Mouse (Mus musculus) splenic B cell, adult 2 months (primary cell): ENCODE results near the gene Trak1.

Experiments
- DNase-seq: peaks from one replicate; pipeline ENCODE4 v3.0.0-alpha.2; 2011; ENCODE audit warnings: low read depth, low spot score
- H3K27me3 ChIP-seq: 2 replicates; pipeline ENCODE4 v1.6.1; 2012; ENCODE audit warnings: mild to moderate bottlenecking, low read length, moderate library complexity, mixed read lengths; ENCODE audit not compliant: control insufficient read depth, poor library complexity, insufficient read depth, severe bottlenecking
- H3K36me3 ChIP-seq: 2 replicates; pipeline ENCODE4 v1.6.1; 2012; ENCODE audit warnings: mild to moderate bottlenecking, low read length, moderate library complexity, mixed read lengths; ENCODE audit not compliant: control insufficient read depth, poor library complexity, insufficient read depth, severe bottlenecking

Trak1 gene

GRCm38 (mm10) chr9:121297171-121298064, at the start of gene Trak1:
Gene Trak1, plus strand, starts transcription at chr9:121297502.
- peak; percentile 81 for DNase-seq
- no peaks in the 10 kb centered on the region; the same call in 1 of the 2 replicates for H3K36me3 ChIP-seq
- H3K27me3 ChIP-seq: no peaks in the 10 kb centered on the region

- DNase-seq: peak; percentile 90
- H3K27me3 ChIP-seq: no peaks in the 10 kb centered on the region
These were observed 49.1 kb upstream of the Trak1 start for GRCm38 (mm10) chr9:121247956-121248775.

GRCm38 (mm10) chr9:121249805-121250204, 47.5 kb upstream of the Trak1 start:
- DNase-seq: no peak
- Histone ChIP-seq H3K36me3 (no peaks in the 10 kb centered on the region), H3K27me3 (no peaks in the 10 kb centered on the region)

More at GRCm38 (mm10) chr9:121247956-121248775, 49.1 kb upstream of the Trak1 start:
- no peaks in the 10 kb centered on the region for H3K36me3 ChIP-seq

- Histone ChIP-seq H3K27me3 (no peaks in the 10 kb centered on the region), H3K36me3 (no peaks in the 10 kb centered on the region)
- no peak for DNase-seq
These were observed 46.4 kb upstream of the Trak1 start for GRCm38 (mm10) chr9:121250854-121251253.

- no peak for DNase-seq
- no peaks in the 10 kb centered on the region for H3K36me3 ChIP-seq
- H3K27me3 ChIP-seq: no peaks in the 10 kb centered on the region
These were observed 43.3 kb upstream of the Trak1 start for GRCm38 (mm10) chr9:121253983-121254382.

- H3K27me3 ChIP-seq: no peaks in the 10 kb centered on the region
- DNase-seq: no peak
- H3K36me3 ChIP-seq: no peaks in the 10 kb centered on the region
These were observed 42.5 kb upstream of the Trak1 start for GRCm38 (mm10) chr9:121254761-121255160.

GRCm38 (mm10) chr9:121257106-121257505, 40.2 kb upstream of the Trak1 start:
- no peak for DNase-seq
- no peaks in the 10 kb centered on the region for H3K27me3 ChIP-seq
- H3K36me3 ChIP-seq: no peaks in the 10 kb centered on the region

GRCm38 (mm10) chr9:121265307-121265706, 32.0 kb upstream of the Trak1 start:
- no peaks in the 10 kb centered on the region for H3K36me3 ChIP-seq
- no peak for DNase-seq

GRCm38 (mm10) chr9:121271149-121271548, 26.2 kb upstream of the Trak1 start:
- no peaks in the 10 kb centered on the region for H3K36me3 ChIP-seq
- DNase-seq: no peak
- H3K27me3 ChIP-seq: no peaks in the 10 kb centered on the region

More at GRCm38 (mm10) chr9:121265307-121265706, 32.0 kb upstream of the Trak1 start:
- no peaks in the 10 kb centered on the region for H3K27me3 ChIP-seq

GRCm38 (mm10) chr9:121271561-121271960, 25.7 kb upstream of the Trak1 start:
- no peak for DNase-seq
- no peaks in the 10 kb centered on the region for H3K36me3 ChIP-seq
- H3K27me3 ChIP-seq: no peaks in the 10 kb centered on the region

- H3K36me3 ChIP-seq: no peaks in the 10 kb centered on the region
These were observed 20.6 kb upstream of the Trak1 start for GRCm38 (mm10) chr9:121276745-121277117.

GRCm38 (mm10) chr9:121277118-121278060, 19.9 kb upstream of the Trak1 start, which contains the start of gene Ulk4:
Gene Ulk4, minus strand, starts transcription at chr9:121277197.
- DNase-seq: peak; percentile 92
- no peaks in the 10 kb centered on the region for H3K36me3 ChIP-seq
- H3K27me3 ChIP-seq: no peaks in the 10 kb centered on the region

More at GRCm38 (mm10) chr9:121276745-121277117, 20.6 kb upstream of the Trak1 start:
- no peak for DNase-seq
- H3K27me3 ChIP-seq: no peaks in the 10 kb centered on the region

- H3K36me3 ChIP-seq: no peaks in the 10 kb centered on the region
- no peak for DNase-seq
- no peaks in the 10 kb centered on the region for H3K27me3 ChIP-seq
These were observed 18.1 kb upstream of the Trak1 start for GRCm38 (mm10) chr9:121279216-121279615.

- DNase-seq: no peak
- Histone ChIP-seq H3K36me3 (no peaks in the 10 kb centered on the region), H3K27me3 (no peaks in the 10 kb centered on the region)
These were observed 15.4 kb upstream of the Trak1 start for GRCm38 (mm10) chr9:121281891-121282290.
